Mouse (Mus musculus) effector memory CD4-positive, alpha-beta T cell, adult 5 months (primary cell): ENCODE data around the gene Klhl42. TPM values are rescaled to one million over a fixed set of nuclear protein-coding genes. Genes with fewer than 3 reads are reported as not detected.

Experiments
- polyA plus RNA-seq: library from polyadenylated mRNA; unstranded; fragments of 100-300 nt; shearing (Covaris generic); gene quantifications from one replicate; pipeline ENCODE4 v1.2.1, GENCODE M21; 2017

Gene Klhl42
- polyA plus RNA-seq, result 6.5 TPM

DNA sequence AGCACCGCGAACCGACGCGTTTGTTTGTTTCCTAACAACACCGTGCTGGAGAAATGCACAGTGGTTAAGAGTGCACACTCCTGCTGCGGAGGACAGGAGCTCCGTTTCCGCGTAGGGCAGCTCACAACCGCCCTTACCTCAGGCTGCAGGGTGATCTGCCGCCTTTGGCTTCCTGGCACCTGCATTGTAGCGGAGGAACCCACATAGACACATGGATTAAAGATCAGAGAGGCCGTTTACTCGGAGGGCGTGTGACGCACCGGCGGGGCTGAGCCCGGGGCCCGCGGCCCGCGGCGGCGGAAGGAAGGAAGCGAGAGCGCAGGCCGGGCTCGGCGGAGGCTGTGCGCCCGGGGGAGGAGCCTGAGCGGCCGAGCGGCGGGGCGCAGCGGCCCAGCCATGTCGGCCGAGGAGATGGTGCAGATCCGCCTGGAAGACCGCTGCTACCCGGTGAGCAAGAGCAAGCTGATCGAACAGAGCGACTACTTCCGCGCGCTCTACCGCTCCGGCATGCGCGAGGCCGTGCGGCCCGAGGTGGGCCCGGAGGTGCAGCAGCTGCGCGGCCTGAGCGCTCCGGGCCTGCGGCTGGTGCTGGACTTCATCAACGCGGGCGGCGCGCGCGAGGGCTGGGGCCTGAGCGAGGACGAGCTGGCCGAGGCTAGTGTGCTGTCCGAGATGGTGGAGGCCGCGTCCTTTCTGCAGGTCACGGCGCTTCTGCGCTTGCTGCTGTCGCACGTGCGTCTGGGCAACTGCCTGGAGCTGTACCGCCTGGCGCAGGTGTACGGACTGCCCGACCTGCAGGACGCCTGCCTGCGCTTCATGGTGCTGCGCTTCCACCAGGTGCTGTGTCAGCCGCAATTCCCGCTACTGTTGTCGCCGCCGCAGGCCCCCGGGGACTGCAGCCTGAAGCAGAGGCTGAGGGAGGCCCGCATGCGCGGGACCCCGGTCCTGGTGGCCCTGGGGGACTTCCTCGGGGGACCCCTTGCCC lies at the start of gene Klhl42:
Gene Klhl42, plus strand, starts transcription at position 244 of the 985 bp plus-strand sequence.

DNA sequence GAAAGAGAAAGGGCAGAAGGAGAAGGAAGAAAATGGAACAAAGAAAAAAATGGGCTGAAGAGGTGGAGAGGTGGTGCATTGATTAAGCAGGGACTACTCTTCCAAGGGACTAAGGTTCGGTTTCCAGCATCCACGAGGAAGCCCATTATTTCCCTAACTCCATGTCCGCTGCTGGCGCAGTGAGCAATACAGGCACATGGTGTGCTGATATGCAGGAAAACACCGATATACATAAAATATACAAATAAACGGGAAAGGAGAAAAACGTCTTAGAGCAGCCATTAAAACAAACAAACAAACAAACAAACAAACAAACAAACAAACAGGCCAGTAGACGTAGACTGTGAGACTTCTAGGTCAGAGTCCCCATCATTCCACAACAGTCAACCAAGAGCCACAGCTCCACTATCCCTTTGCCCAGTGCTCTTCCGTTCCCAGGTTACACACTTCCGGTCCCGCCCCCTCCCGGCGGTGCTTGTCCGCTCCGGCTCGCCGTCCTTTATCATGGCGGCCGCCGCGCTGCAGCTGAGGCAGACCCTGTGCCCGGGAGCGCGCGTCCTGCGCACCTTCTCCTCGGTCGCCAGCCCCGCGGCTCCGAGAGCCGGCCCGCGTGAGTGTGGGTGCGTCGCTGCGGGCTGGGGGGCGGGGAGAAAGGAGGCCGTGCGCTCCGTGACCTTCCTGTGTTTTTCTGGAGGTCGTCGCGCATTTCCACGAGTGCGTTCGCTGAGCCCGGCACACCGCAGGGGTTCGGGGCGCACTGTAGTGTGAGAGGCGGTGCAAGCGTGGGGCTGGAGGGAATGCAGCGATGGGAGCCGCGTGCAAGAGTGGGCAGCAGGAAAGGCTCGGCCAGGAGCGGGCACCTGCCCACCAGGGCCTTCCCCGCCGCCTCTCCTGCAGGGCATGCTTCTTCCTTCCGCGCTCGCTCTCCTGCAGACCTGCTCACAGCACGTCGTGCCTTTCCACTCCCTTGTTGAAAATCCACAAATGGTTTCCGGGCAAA lies 48.6 kb upstream of the Klhl42 start, which contains the start of gene Mrps35:
Gene Mrps35, plus strand, starts transcription at position 474 of the 1,000 bp plus-strand sequence.

DNA sequence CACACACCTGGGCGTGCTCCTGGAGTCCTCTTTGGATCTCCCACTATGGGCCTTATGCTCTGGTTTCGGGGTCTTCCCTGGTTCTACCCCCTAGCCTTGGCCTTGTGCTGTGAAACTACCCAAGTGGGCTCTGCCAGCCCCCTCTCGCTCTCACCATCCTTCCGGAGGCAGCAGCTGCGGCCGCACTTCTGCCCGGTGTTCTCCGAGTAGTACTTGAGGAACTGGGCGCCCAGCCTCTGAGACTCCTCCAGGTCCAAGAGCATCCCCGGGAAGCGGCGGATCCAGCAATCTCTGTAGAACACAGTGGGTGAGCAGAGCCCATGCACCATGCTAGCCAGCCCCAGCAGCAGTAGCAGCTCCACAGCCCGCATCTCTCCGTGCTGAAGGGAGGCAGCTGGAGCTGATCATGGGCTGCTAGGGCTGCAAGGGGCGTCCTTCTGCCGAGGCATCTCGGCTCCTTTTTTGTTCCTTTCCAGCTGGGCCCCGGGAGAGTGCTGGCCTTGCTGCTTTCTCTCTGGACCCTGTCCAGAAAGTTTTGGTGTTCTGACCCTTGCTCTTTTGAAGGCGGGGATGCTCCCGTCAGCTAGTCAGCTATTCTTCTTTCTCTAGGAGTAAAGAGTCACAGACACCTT lies 4.5 kb upstream of the Klhl42 start, which contains the start of gene Mansc4:
Gene Mansc4, minus strand, starts transcription at position 439 of the 632 bp plus-strand sequence.

Other genes with a start within 250 kb of the Klhl42 start
- not detected for gene Smco2, start 241.3 kb upstream of the Klhl42 start, polyA plus RNA-seq
- 9.2 TPM for gene Ppfibp1, start 202.9 kb upstream of the Klhl42 start, polyA plus RNA-seq
- gene 1700034J05Rik, start 137.0 kb upstream of the Klhl42 start, polyA plus RNA-seq, result not detected
- 0.54 TPM for gene Rep15, start 58.8 kb upstream of the Klhl42 start, polyA plus RNA-seq
- 38.3 TPM for gene Mrps35, start 48.6 kb upstream of the Klhl42 start, polyA plus RNA-seq
- gene Mansc4, start 4.3 kb upstream of the Klhl42 start, polyA plus RNA-seq, result not detected
- gene Pthlh, start 172.8 kb downstream of the Klhl42 start, polyA plus RNA-seq, result not detected